Mouse (Mus musculus) brain, embryonic 14.5 days (tissue): ENCODE data around the gene Zbtb20.

Experiments
- CTCF ChIP-seq: fragments of 200-500 bp; IDR thresholded peaks from 2 replicates; pipeline ENCODE4 v1.5.1; 2012; ENCODE audit warnings: inconsistent platforms, mild to moderate bottlenecking, moderate library complexity, borderline replicate concordance; ENCODE audit not compliant: insufficient read depth, insufficient read length; ENCODE audit errors: extremely low read depth
- POLR2A ChIP-seq: fragments of 200-500 bp; IDR thresholded peaks from 2 replicates; pipeline ENCODE4 v1.6.1; 2012; ENCODE audit warnings: mild to moderate bottlenecking, inconsistent platforms, borderline replicate concordance; ENCODE audit not compliant: poor library complexity, insufficient read depth, insufficient read length, severe bottlenecking; ENCODE audit errors: extremely low read depth

- no peak for TF ChIP-seq POLR2A
- TF ChIP-seq CTCF: no peak
These were observed 756.1 kb downstream of the Zbtb20 start for GRCm38 (mm10) chr16:43631758-43632157.
